Mouse (Mus musculus): Measurements from ENCODE around the gene Zfp385b. TPM values are rescaled to one million over a fixed set of nuclear protein-coding genes. Genes with fewer than 3 reads are reported as not detected.

Gene Zfp385b
- total RNA-seq, 1 experiment from 2014 or later: 0.49 TPM

- no peak for DNase-seq
Observed at GRCm38 (mm10) chr2:77587387-77587786, 232.1 kb downstream of the Zfp385b start.

- no peak for DNase-seq
Observed at GRCm38 (mm10) chr2:77586581-77587360, 232.7 kb downstream of the Zfp385b start.

- no peak for DNase-seq
Observed at GRCm38 (mm10) chr2:77583586-77583985, 235.9 kb downstream of the Zfp385b start.

GRCm38 (mm10) chr2:77576571-77576970 lies 242.9 kb downstream of the Zfp385b start:
- no peak for DNase-seq

GRCm38 (mm10) chr2:77567528-77568435 lies 251.7 kb downstream of the Zfp385b start:
- no peak for DNase-seq

- DNase-seq: no peak
Observed at GRCm38 (mm10) chr2:77563706-77564105, 255.7 kb downstream of the Zfp385b start.

- no peak for DNase-seq
Observed at GRCm38 (mm10) chr2:77561941-77562340, 257.5 kb downstream of the Zfp385b start.

GRCm38 (mm10) chr2:77556938-77557337 lies 262.5 kb downstream of the Zfp385b start:
- no peak for DNase-seq

GRCm38 (mm10) chr2:77555980-77556379 lies 263.5 kb downstream of the Zfp385b start:
- DNase-seq: no peak

- DNase-seq: no peak
Observed at GRCm38 (mm10) chr2:77552675-77553074, 266.8 kb downstream of the Zfp385b start.

- no peak for DNase-seq
Observed at GRCm38 (mm10) chr2:77543388-77543787, 276.1 kb downstream of the Zfp385b start.

GRCm38 (mm10) chr2:77542605-77543004 lies 276.8 kb downstream of the Zfp385b start:
- no peak for DNase-seq

- DNase-seq: no peak
Observed at GRCm38 (mm10) chr2:77541681-77542080, 277.8 kb downstream of the Zfp385b start.

- DNase-seq: no peak
Observed at GRCm38 (mm10) chr2:77540860-77541259, 278.6 kb downstream of the Zfp385b start.

- no peak for DNase-seq
Observed at GRCm38 (mm10) chr2:77536556-77536955, 282.9 kb downstream of the Zfp385b start.

GRCm38 (mm10) chr2:77528079-77528752 lies 291.2 kb downstream of the Zfp385b start:
- DNase-seq: no peak

GRCm38 (mm10) chr2:77527616-77528015 lies 291.8 kb downstream of the Zfp385b start:
- no peak for DNase-seq

- DNase-seq: no peak
Observed at GRCm38 (mm10) chr2:77526803-77527202, 292.6 kb downstream of the Zfp385b start.

- no peak for DNase-seq
Observed at GRCm38 (mm10) chr2:77526301-77526700, 293.1 kb downstream of the Zfp385b start.

GRCm38 (mm10) chr2:77522223-77522622 lies 297.2 kb downstream of the Zfp385b start:
- no peak for DNase-seq

- no peak for DNase-seq
Observed at GRCm38 (mm10) chr2:77519341-77519740, 300.1 kb downstream of the Zfp385b start.

GRCm38 (mm10) chr2:77518693-77519092 lies 300.7 kb downstream of the Zfp385b start:
- no peak for DNase-seq

GRCm38 (mm10) chr2:77516606-77517005 lies 302.8 kb downstream of the Zfp385b start:
- no peak for DNase-seq
